9 mouse cellular contexts compared by ENCODE assay signal in the genomic region with DNA sequence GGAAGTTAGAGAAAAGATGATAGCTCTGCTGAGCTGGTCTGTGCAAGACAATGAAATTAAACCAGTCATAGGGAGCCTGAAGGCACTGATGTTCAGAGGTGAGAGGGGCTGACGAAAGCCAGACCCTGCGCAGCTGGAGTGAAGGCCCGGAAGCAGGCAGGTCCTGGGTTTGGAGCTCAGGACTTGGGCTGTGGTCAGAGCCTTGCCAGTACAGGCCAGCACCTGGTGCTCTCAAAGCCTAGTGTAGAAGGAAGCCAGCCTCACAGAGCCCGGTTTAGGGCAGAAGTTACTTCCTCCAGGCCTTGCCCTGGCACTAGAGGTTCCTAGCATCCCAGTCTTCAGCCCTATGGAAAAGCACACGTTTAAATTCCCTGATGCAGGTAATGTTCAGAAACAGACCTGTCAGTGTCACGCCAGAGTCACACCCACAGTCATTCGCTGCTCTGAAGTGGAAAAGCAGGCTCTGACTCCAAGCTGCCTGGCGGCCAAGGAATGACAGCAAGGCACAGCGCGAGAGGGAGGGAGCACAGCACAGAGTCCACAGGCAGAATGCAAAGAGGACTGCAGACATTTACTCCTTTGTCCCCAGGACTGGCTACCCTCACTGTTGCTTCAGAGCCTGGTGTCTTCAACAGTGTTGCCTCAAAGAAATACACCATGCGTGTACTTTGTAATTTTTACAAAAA. TPM values are rescaled to one million over a fixed set of nuclear protein-coding genes. Genes with fewer than 3 reads are reported as not detected.
DNase-seq lines count a peak whose midpoint lies in the region; ATAC-seq and TF ChIP-seq lines count a peak whose summit lies in the region.
"Had no signal": no experiment of that assay in that cellular context is flagged by ENCODE, and none has a peak within 500 bp of the region (broad histone marks: within the 10 kb centered on the region; RNA-seq: fewer than 3 reads in every experiment).

No protein-coding gene starts in this region.

- no peak; the same call in 1 of the 2 replicates for TF ChIP-seq EP300 in CH12.LX (IDR thresholded peaks at IDR 0.05; ENCODE audit: low read length)

- H3K27ac ChIP-seq in kidney, embryonic 14.5 days (ENCODE audit: low read depth, low read length) = no peak overlapping the region; the same call in 1 of the 2 replicates
- H3K27ac ChIP-seq in CH12.LX (ENCODE audit: insufficient read depth, low read depth) = peak overlapping the region; percentile 6; the same call in 1 of the 2 replicates
- H3K27ac ChIP-seq in limb, embryonic 11.5 days (replicated peaks; ENCODE audit: low read depth, low read length) = no peak overlapping the region; the same call in 1 of the 2 replicates
- H3K27ac ChIP-seq in cerebellum, adult 2 months (ENCODE audit: insufficient read depth, low read length) = no peak overlapping the region
- H3K27ac ChIP-seq: hindbrain, embryonic 15.5 days had no signal

- H3K9me3 ChIP-seq in kidney, embryonic 14.5 days (ENCODE audit: control insufficient read depth, low read length) = no peaks in the 10 kb centered on the region
- H3K9me3 ChIP-seq in CH12.LX (replicated peaks; ENCODE audit: low read length) = no peaks in the 10 kb centered on the region
- H3K9me3 ChIP-seq in limb, embryonic 11.5 days (ENCODE audit: control insufficient read depth, low read length) = no peaks in the 10 kb centered on the region
- H3K9me3 ChIP-seq: hindbrain, embryonic 15.5 days had no signal

- no peak overlapping the region for H3K9ac ChIP-seq in kidney, embryonic 14.5 days (ENCODE audit: low read depth, low read length)
- H3K9ac ChIP-seq in CH12.LX (ENCODE audit: insufficient read depth, low read depth) = no peak overlapping the region
- H3K9ac ChIP-seq in limb, embryonic 11.5 days (ENCODE audit: low read length) = no peak overlapping the region
- H3K9ac ChIP-seq: hindbrain, embryonic 15.5 days had no signal

- ATAC-seq in kidney, embryonic 14.5 days (ENCODE audit: low FRiP score, low TSS enrichment) = peak; percentile 33; the same call in 1 of the 2 replicates
- peak; percentile 63; the same call in 1 of the 2 replicates for ATAC-seq in limb, embryonic 11.5 days (ENCODE audit: insufficient number of reproducible peaks, low FRiP score, low TSS enrichment, low read depth)

- 47% methylated on average over 11 of the region's 11 CpGs for WGBS in kidney, embryonic 14.5 days
- WGBS in limb, embryonic 11.5 days = 23% methylated on average over 11 of the region's 11 CpGs
- 56% methylated on average over 11 of the region's 11 CpGs for WGBS in cerebellum, adult 2 months

- dilution Hi-C loops in CH12.LX (cut with MboI; ENCODE audit: extremely low pct_ligation_motif_present, extremely low pct_unique_long_range_greater_than_20kb, low sequenced_read_pairs) = no loop called here

- no peak for TF ChIP-seq POLR2A in CH12.LX (IDR thresholded peaks at IDR 0.05; ENCODE audit: low read depth, low read length)
- TF ChIP-seq POLR2A in cerebellum, adult 2 months (IDR thresholded peaks at IDR 0.05; ENCODE audit: borderline replicate concordance, insufficient read depth, low read length) = no peak

- DNase-seq in kidney, adult 11 months = no peak
- DNase-seq in CH12.LX (ENCODE audit: extremely low read depth) (no peak), MN1 (ENCODE audit: low spot score) (peak; percentile 84)
- no peak for DNase-seq in limb, embryonic 11.5 days (ENCODE audit: low spot score)
- no peak for DNase-seq in cerebellum, adult 2 months
- DNase-seq in right cerebral cortex, adult 18-20 months = no peak
- DNase-seq: kidney, postnatal 36 days had no signal

- no peak overlapping the region for H3K4me3 ChIP-seq in kidney, embryonic 14.5 days (ENCODE audit: low read length)
- no peak overlapping the region for H3K4me3 ChIP-seq in CH12.LX (replicated peaks in 1 of 3; ENCODE audit: low read depth in 2 of 3, low read length in 2 of 3, poor library complexity in 1 of 3)
- H3K4me3 ChIP-seq in limb, embryonic 11.5 days (ENCODE audit: low read depth, low read length) = no peak overlapping the region
- no peak overlapping the region for H3K4me3 ChIP-seq in cerebellum, adult 2 months (replicated peaks; ENCODE audit: insufficient read depth, low read depth, low read length)
- H3K4me3 ChIP-seq: hindbrain, embryonic 15.5 days had no signal

- H3K79me2 ChIP-seq in CH12.LX (replicated peaks; ENCODE audit: control insufficient read depth, extremely low read depth, insufficient read depth, poor library complexity, severe bottlenecking) = no peaks in the 10 kb centered on the region

- H3K27me3 ChIP-seq in kidney, embryonic 14.5 days (ENCODE audit: control insufficient read depth, insufficient read depth, low read length) = no peaks in the 10 kb centered on the region
- no peaks in the 10 kb centered on the region for H3K27me3 ChIP-seq in CH12.LX (replicated peaks)
- H3K27me3 ChIP-seq in limb, embryonic 11.5 days (ENCODE audit: control insufficient read depth, insufficient read depth, low read length) = no peaks in the 10 kb centered on the region
- H3K27me3 ChIP-seq in cerebellum, adult 2 months (ENCODE audit: control insufficient read depth, insufficient read depth, low read length) = no peaks in the 10 kb centered on the region
- H3K27me3 ChIP-seq: hindbrain, embryonic 15.5 days had no signal

- peaks cover 19% of the 10 kb centered on the region for H3K4me1 ChIP-seq in kidney, embryonic 14.5 days (ENCODE audit: control insufficient read depth, insufficient read depth, low read length)
- peaks cover 27 to 73% of the 10 kb centered on the region in 2 experiments for H3K4me1 ChIP-seq in CH12.LX (ENCODE audit: control insufficient read depth in 1 of 2, insufficient read depth in 2 of 2)
- H3K4me1 ChIP-seq in limb, embryonic 11.5 days (ENCODE audit: control insufficient read depth, insufficient read depth, low read length) = peaks cover 28% of the 10 kb centered on the region
- H3K4me1 ChIP-seq in cerebellum, adult 2 months (ENCODE audit: control insufficient read depth, insufficient read depth, low read length) = no peaks in the 10 kb centered on the region
- H3K4me1 ChIP-seq: hindbrain, embryonic 15.5 days had no signal

- no peak overlapping the region for H3K4me2 ChIP-seq in kidney, embryonic 14.5 days (replicated peaks; ENCODE audit: low read depth, low read length)
- H3K4me2 ChIP-seq in CH12.LX (ENCODE audit: insufficient read depth, low read depth, poor library complexity, severe bottlenecking) = no peak overlapping the region
- H3K4me2 ChIP-seq in limb, embryonic 11.5 days (ENCODE audit: low read depth, severe bottlenecking) = no peak overlapping the region
- H3K4me2 ChIP-seq: hindbrain, embryonic 15.5 days had no signal

- H3K36me3 ChIP-seq in kidney, embryonic 14.5 days (ENCODE audit: control insufficient read depth, insufficient read depth, low read length) = no peaks in the 10 kb centered on the region
- no peaks in the 10 kb centered on the region for H3K36me3 ChIP-seq in CH12.LX (replicated peaks in 1 of 2; ENCODE audit: control insufficient read depth in 1 of 2, insufficient read depth in 1 of 2, low read length in 1 of 2)
- no peaks in the 10 kb centered on the region for H3K36me3 ChIP-seq in limb, embryonic 11.5 days (ENCODE audit: control insufficient read depth, insufficient read depth, low read length)
- H3K36me3 ChIP-seq: hindbrain, embryonic 15.5 days had no signal

- no peak for TF ChIP-seq RAD21 in CH12.LX (IDR thresholded peaks at IDR 0.05; ENCODE audit: low read depth, low read length)

- no peak for TF ChIP-seq CTCF in CH12.LX (conservative IDR thresholded peaks at IDR 0.05 in 1 of 2, IDR thresholded peaks at IDR 0.05 in 1 of 2; ENCODE audit: low read depth in 2 of 2, low read length in 2 of 2)
- no peak for TF ChIP-seq CTCF in cerebellum, adult 2 months (IDR thresholded peaks at IDR 0.05; ENCODE audit: borderline replicate concordance, insufficient read depth, low read depth, low read length)

- in situ Hi-C loops in CH12.LX (cut with MboI; ENCODE audit: low pct_ligation_motif_present, low pct_unique_long_range_greater_than_20kb, low sequenced_read_pairs) = no loop called here

TF ChIP-seq in CH12.LX, 34 proteins besides CTCF, POLR2A, EP300 and RAD21:
- TF ChIP-seq TCF12 (IDR thresholded peaks at IDR 0.05; ENCODE audit: low read depth, low read length) (0 out of 2 replicates have a peak, but pooled peaks have one; percentile 37), NRF1 (IDR thresholded peaks at IDR 0.05; ENCODE audit: low read depth, low read length) (0 out of 2 replicates have a peak, but pooled peaks have one; percentile 21), ZNF384 (IDR thresholded peaks at IDR 0.05; ENCODE audit: low read depth, low read length) (no peak), ELF1 (IDR thresholded peaks at IDR 0.05; ENCODE audit: low read depth, low read length) (0 out of 2 replicates have a peak, but pooled peaks have one; percentile 13)
TF ChIP-seq in CH12.LX: peak in this region for 3.

RNA-seq across cellular contexts. Expression of gene Cdc7, which starts 48.1 kb away (rescaled TPM):
- 30.2 and 48.6 TPM in 2 replicates for polyA plus RNA-seq in kidney, embryonic 14.5 days (2014; fragmentation: Nextera tagmentation; extraction: Ambion mirVana)
- total RNA-seq in CH12.LX (2012; rRNA removed) (25.4 and 25.7 TPM in 2 replicates), CH12.LX (2014; rRNA removed) (42.6 and 46.5 TPM in 2 replicates)
- polyA plus RNA-seq in CH12.LX (2012; ENCODE audit: insufficient read length, low read depth) = 27.4 and 27.8 TPM in 2 replicates
- polyA plus RNA-seq in limb, embryonic 11.5 days (2014; fragmentation: Nextera tagmentation; extraction: Ambion mirVana) = 63.8 and 76.4 TPM in 2 replicates
- 31.2 and 35.2 TPM in 2 replicates for polyA plus RNA-seq in cerebellum, adult 2 months (2012; rRNA removed)
